Mouse (Mus musculus): ENCODE measurements around the gene Gm21746. TPM values are rescaled to one million over a fixed set of nuclear protein-coding genes. Genes with fewer than 3 reads are reported as not detected.
"Not testable (repeated sequence)": the region's sequence is repeated elsewhere in the genome, so short reads cannot be mapped to it uniquely, and the experiment has no call there.

Gene Gm21746
- not detected in 2 replicates for polyA plus RNA-seq (2012; rRNA removed)

GRCm38 (mm10) chrY:6237895-6238294 lies at the start of gene Gm21746:
Gm21746 (minus strand) TSS chrY:6237995.
- not testable (repeated sequence) for DNase-seq (ENCODE audit: low read depth)

- DNase-seq (ENCODE audit: low read depth), result not testable (repeated sequence)
These were observed 29.0 kb upstream of the Gm21746 start, which contains the start of gene Gm20873 for GRCm38 (mm10) chrY:6266798-6267197. Gm20873 (plus strand) TSS chrY:6267098.

Other genes starting within 250 kb of the Gm21746 start
- gene Gm20873, start 29.1 kb upstream of the Gm21746 start, polyA plus RNA-seq (2012; rRNA removed), result not detected in 2 replicates